Mouse (Mus musculus) lung, postnatal 0 days (tissue): ENCODE data around the gene Draxin.
"Not testable (repeated sequence)": the region's sequence is repeated elsewhere in the genome, so short reads cannot be mapped to it uniquely, and the experiment has no call there.

Experiments
- CTCF ChIP-seq: IDR thresholded peaks from 2 replicates; pipeline ENCODE4 v1.5.1; 2016; ENCODE audit warnings: antibody characterized with exemption, mild to moderate bottlenecking
- EP300 ChIP-seq: IDR thresholded peaks from 2 replicates; pipeline ENCODE4 v1.6.1; 2016; ENCODE audit warnings: antibody characterized with exemption, mild to moderate bottlenecking, control low read depth

GRCm38 (mm10) chr4:148050396-148050914, 80.0 kb downstream of the Draxin start:
- not testable (repeated sequence) for TF ChIP-seq EP300, CTCF
